Mouse (Mus musculus) heart, postnatal 4 days (tissue): ENCODE results near the gene Pde1c. TPM values are rescaled to one million over a fixed set of nuclear protein-coding genes. Genes with fewer than 3 reads are reported as not detected.
"Not testable (repeated sequence)": the region's sequence is repeated elsewhere in the genome, so short reads cannot be mapped to it uniquely, and the experiment has no call there.

Source experiments
- DNase-seq: peaks from one replicate; pipeline ENCODE4 v3.0.0; 2021
- total RNA-seq, 2 experiments: library from RNA; stranded (reverse); gene quantifications; 2 replicates each; pipeline ENCODE4 v1.2.3; 2021

The Pde1c gene
- 10 to 100 TPM; 82.6 to 92.9 TPM for total RNA-seq

- DNase-seq, result peak; percentile 51
Observed at GRCm38 (mm10) chr6:56568470-56569372, at the start of gene Pde1c. Pde1c (minus strand) TSS chr6:56569103.

GRCm38 (mm10) chr6:56616982-56617613, 48.2 kb upstream of the Pde1c start:
- peak; percentile 58 for DNase-seq

- DNase-seq, result no peak
Observed at GRCm38 (mm10) chr6:56616228-56616981, 47.5 kb upstream of the Pde1c start.

DNA sequence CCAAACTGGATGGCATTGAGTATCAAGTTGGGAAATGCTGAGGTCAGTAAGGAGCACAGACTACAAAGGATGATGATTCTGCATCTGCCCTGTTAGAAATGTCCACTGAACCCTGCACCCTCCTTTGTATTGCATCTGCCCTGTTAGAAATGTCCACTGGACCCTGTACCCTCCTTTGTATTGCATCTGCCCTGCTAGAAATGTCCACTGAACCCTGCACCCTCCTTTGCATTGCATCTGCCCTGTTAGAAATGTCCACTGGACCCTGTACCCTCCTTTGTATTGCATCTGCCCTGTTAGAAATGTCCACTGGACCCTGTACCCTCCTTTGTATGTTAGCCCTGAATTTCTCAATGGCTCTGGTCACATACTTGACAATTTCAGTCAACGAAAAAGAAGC, 40.6 kb upstream of the Pde1c start:
- not testable (repeated sequence) for DNase-seq

DNA sequence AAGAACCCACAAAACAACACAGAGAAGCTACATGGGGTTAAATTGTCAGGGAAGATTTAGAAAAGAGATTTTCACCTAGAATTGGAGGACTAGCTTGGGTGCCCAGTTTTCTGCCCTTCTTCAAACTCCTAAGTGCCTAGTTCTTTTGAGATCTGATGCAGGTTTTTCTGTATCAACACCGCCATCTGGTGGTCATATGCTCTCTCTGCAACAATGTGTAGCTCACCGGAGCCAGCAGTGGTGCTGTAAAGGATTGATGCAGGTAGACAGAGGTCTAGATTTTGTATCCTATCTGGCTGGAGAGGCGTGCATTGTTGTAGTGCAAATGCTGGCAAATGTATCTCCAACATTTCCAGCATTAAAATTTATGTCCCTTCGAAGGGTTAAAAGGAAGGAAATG, 39.4 kb upstream of the Pde1c start:
- DNase-seq, result peak; percentile 74

DNA sequence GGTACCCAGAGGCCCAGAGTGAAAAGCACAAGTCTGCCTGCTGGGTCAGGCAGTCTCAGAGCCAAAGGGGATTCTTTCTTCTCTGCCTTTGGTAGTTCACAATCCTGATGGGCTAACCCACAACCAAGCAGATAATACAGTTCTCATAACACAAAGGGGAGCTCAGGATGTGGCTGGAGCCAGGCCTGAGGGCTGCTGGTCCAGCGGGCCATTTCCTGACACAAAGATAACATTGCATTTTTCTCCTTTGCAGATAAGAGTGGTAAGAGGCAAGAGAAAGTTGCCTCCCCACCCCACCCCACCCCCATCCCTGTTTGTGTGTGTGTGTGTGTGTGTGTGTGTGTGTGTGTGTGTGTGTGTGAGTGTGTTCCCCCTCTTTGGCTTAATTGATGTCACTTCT, 10.7 kb upstream of the Pde1c start:
- DNase-seq, result no peak

DNA sequence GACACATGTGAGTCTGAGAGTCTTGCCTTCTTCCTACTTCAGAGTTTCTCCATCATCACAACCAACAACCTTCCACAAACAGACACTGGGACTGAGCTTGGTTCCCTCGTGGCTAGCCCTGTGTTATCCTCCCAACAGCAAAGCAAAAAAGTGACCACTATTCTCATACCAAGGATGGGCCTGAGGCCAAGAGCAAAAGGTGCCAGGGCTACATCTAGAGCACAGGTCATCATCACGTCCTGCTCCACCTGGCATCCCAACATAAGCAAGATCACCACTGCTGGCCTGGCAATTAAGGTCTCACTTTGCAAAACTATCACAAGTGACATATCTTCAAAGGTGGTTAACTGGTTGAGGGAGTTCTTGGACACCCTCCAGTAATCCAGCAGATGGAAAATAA, 8.0 kb downstream of the Pde1c start:
- no peak for DNase-seq

DNA sequence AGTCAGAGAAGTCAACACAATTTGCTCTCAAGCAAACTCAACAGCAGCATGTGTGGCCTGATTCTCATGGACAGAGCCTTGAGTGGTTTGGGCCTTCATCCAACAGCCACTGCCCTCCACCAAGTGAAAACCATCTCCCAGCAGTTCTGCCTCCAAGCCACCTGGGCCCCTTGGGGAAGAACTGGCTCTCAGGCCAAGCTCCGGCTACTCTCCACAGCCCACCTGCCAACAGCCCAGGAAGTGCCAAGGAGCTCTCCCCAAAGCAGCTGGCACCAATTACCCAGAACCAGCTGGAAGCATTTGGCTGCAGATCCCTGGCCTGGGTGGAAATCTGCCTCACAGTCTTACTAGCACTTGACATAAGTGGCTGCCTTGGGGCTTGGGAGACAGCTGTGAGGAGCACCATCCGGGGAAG, 8.4 kb downstream of the Pde1c start:
- DNase-seq, result peak; percentile 62

- DNase-seq, result no peak
Observed at GRCm38 (mm10) chr6:56558711-56559110, 10.2 kb downstream of the Pde1c start.

- DNase-seq, result no peak
Observed at GRCm38 (mm10) chr6:56555848-56556247, 13.1 kb downstream of the Pde1c start.

GRCm38 (mm10) chr6:56555382-56555781, 13.5 kb downstream of the Pde1c start:
- no peak for DNase-seq

DNA sequence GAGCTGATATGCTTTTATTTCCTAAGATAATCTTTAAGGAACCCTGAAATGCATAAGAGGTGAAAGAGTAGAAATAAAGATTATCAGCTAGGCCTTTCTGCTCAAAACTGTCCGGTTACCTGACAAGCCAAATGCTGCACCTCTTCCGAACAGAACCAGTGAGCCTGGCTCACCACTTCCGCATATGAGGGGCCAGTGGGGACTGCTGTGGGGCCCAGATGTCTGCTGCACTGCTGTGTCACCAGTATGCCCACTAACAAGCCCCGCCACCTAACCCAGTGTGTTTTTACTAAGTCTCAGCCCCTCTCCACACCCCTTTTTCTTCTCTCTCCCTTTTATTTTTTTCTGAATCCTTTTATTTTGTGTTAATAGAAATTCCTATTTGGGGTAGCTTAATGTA, 17.9 kb downstream of the Pde1c start:
- no peak for DNase-seq

- no peak for DNase-seq
Observed at GRCm38 (mm10) chr6:56540247-56540646, 28.7 kb downstream of the Pde1c start.

- DNase-seq, result no peak
Observed at GRCm38 (mm10) chr6:56534653-56535052, 34.2 kb downstream of the Pde1c start.

DNA sequence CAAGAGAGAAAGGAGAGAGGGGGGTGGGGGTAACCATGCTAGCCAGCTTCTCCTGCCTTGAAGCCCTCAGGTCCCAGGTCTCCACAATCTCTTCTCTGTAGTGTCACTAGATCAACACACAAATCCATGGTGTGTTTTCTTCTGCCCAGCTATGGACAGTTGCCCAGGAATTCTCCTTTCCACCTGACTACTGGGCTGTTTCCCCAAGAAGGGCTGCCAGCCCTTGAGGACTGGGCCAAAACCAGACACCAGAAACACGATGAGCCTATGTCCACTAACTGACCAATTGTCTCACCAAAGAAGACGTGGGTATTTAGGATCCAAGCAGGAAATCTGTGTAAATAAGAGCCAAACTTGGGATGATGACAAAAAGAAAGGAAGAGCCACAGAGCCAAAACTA, 36.6 kb downstream of the Pde1c start:
- peak; percentile 5 for DNase-seq

DNA sequence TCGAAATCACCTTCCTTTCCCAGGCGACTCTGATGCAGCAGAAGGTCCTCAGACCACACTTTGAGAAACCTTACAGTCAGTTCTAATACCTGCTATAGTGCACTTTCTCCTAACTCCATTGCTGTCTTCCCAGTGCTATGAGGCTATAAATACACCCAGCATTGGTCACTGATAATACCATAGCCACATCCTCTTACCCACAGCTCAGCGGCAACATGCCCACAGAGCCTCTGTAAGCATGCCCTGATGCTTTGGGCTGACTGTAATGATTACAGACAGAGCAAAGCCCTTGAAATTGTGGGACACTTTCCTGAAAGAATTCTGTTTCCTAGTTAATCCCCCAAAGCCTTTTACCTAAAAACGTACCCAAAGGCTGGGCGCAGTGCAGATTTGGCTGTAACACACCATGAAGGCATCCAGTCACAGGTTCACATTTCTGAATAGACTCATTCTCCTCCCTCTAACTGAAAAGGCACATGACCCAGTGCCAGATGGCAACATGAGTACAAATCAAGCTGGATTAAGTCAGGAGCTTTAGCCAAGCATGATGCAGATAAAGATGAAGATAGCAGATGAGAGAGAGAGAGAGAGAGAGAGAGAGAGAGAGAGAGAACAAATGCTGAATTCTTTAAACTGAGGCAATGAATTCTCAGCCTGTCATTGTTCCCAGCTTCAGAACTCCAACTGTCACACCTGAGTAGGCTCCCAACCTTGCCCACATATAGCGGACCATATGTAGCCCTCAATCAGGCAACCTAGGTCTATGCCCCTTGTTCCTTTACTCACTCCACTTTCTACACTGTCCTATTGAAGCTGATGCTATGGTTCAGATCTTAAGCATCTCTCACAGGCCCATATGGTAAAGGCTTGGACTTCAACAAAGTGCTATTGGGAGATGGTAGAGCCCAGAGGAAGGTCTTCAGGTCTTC, 44.7 kb downstream of the Pde1c start:
- no peak for DNase-seq

- DNase-seq, result no peak
Observed at GRCm38 (mm10) chr6:56489161-56489560, 79.7 kb downstream of the Pde1c start.

GRCm38 (mm10) chr6:56485078-56485477, 83.8 kb downstream of the Pde1c start:
- peak; percentile 35 for DNase-seq

GRCm38 (mm10) chr6:56480914-56481482, 87.9 kb downstream of the Pde1c start:
- peak; percentile 72 for DNase-seq

DNA sequence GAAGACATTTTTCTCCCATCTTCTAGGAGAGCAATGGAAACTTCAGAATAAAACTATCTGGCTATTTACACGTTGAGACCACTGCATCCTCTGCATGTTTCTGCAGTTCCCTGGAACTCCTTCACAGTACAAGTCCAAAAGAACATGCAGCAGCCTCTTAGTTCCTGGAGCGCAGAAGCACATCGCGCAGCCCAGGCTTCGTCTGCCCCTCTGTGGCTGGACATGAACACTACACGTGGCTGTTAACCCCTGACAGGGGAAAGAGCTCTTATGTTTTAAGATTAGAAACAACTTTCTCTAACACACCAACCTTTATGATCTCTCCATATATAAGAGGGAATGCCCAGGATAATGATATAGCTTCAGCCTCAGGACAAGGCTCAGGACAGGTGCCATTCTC, 92.3 kb downstream of the Pde1c start:
- peak; percentile 49 for DNase-seq

GRCm38 (mm10) chr6:56458098-56458497, 110.8 kb downstream of the Pde1c start:
- peak; percentile 36 for DNase-seq

DNA sequence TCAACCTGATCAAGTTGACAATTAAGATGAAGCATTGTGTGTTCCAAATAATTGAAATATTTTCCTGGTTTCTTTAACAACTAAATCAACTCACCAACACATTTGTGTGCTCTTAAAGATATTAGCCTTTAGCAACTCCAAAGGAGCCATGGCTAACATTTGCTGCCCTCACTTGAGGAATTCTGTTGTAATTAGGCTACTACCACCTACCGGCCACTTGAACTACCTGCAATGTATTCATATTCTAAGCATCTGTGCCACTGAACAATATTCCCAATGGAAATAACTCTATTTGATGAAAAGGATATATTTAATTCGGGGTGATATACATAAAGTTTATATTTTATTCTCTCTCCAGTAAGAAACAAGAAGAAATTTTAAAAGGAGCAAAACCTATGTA, 121.0 kb downstream of the Pde1c start:
- peak; percentile 15 for DNase-seq
